Mouse (Mus musculus) cerebellum, adult 2 months (tissue): ENCODE measurements around the gene Lpar6.

Source experiments
- CTCF ChIP-seq: fragments of 200-500 bp; IDR thresholded peaks from 2 replicates; pipeline ENCODE4 v1.5.1; 2011; ENCODE audit warnings: low read depth, mild to moderate bottlenecking, control low read depth, low read length, moderate library complexity, borderline replicate concordance; ENCODE audit not compliant: insufficient read depth
- POLR2A ChIP-seq: fragments of 200-500 bp; IDR thresholded peaks from 2 replicates; pipeline ENCODE4 v1.6.1; 2011; ENCODE audit warnings: low read length, control low read depth, borderline replicate concordance; ENCODE audit not compliant: insufficient read depth

- TF ChIP-seq CTCF = no peak
- no peak for TF ChIP-seq POLR2A
Measured at GRCm38 (mm10) chr14:73201447-73201846, 36.2 kb upstream of the Lpar6 start.
